Comparison of ENCODE assay signal across 8 mouse cellular contexts in the genomic region with DNA sequence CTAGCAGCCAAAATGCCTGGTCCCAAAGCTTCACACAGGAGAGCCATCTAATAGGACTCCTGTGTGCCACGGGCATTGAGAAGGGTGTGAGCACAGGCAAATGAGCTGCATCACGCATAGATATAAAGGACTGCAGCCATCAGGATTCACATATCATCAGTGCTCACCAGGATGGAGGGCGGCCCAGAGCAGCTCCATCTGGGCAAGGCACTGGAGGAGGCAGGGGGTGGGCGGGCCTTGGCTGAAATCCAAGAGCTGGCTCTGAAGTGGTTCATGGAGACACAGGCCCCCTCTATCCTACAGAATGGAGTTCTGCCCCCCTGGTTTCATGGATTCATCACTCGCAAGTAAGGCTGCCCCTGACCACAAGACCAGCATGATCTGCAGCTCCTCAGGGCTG. TPM values are rescaled to one million over a fixed set of nuclear protein-coding genes. Genes with fewer than 3 reads are reported as not detected.
DNase-seq lines count a peak whose midpoint lies in the region; ATAC-seq lines count a peak whose summit lies in the region.
"Had no signal": no experiment of that assay in that cellular context is flagged by ENCODE, and none has a peak within 500 bp of the region (broad histone marks: within the 10 kb centered on the region; RNA-seq: fewer than 3 reads in every experiment).

No protein-coding gene starts in this region.

- DNase-seq in ovary, adult 18-20 months (ENCODE audit: low spot score): peak; percentile 11
- no peak for DNase-seq in ovary, postnatal 10 days (ENCODE audit: low spot score)
- DNase-seq in forebrain, embryonic 11.5 days (ENCODE audit: low spot score): peak; percentile 61
- peak; percentile 89 for DNase-seq in layer of hippocampus, adult 9-11 months
- peak; percentile 74 to 75 for DNase-seq in right cerebral cortex, adult 2 months (ENCODE audit: low spot score in 2 of 2)
- DNase-seq in heart, adult 18-20 months: no peak

- ATAC-seq in forebrain, embryonic 11.5 days (replicated peaks; ENCODE audit: low FRiP score): peak; percentile 51; the same call in 1 of the 2 replicates
- ATAC-seq in monocyte, adult 5-6 weeks (replicated peaks; ENCODE audit: insufficient number of reproducible peaks, low FRiP score, low TSS enrichment, poor library complexity, severe bottlenecking): no peak

- no peak overlapping the region for H3K27ac ChIP-seq in forebrain, embryonic 11.5 days (ENCODE audit: low read depth, low read length)
- H3K27ac ChIP-seq: heart, embryonic 15.5 days had no signal

- 80% methylated on average over 5 of the region's 5 CpGs for WGBS in forebrain, embryonic 11.5 days

- no peaks in the 10 kb centered on the region for H3K27me3 ChIP-seq in forebrain, embryonic 11.5 days (ENCODE audit: control insufficient read depth, insufficient read depth, low read length)
- H3K27me3 ChIP-seq: heart, embryonic 15.5 days had no signal

- no peaks in the 10 kb centered on the region for H3K9me3 ChIP-seq in forebrain, embryonic 11.5 days (ENCODE audit: control insufficient read depth, low read length)
- H3K9me3 ChIP-seq: heart, embryonic 15.5 days had no signal

- no peak overlapping the region for H3K9ac ChIP-seq in forebrain, embryonic 11.5 days (ENCODE audit: low read length)
- H3K9ac ChIP-seq: heart, embryonic 15.5 days had no signal

- no peak overlapping the region for H3K4me3 ChIP-seq in forebrain, embryonic 11.5 days (ENCODE audit: low read depth, low read length)
- H3K4me3 ChIP-seq: heart, embryonic 15.5 days had no signal

- no peaks in the 10 kb centered on the region for H3K36me3 ChIP-seq in forebrain, embryonic 11.5 days (ENCODE audit: control insufficient read depth, insufficient read depth, low read length)
- H3K36me3 ChIP-seq: heart, embryonic 15.5 days had no signal

- H3K4me1 ChIP-seq in forebrain, embryonic 11.5 days (replicated peaks; ENCODE audit: control insufficient read depth, insufficient read depth, low read length): peaks cover 2% of the 10 kb centered on the region; the same call in 1 of the 2 replicates
- H3K4me1 ChIP-seq: heart, embryonic 15.5 days had no signal

- no peak overlapping the region for H3K4me2 ChIP-seq in forebrain, embryonic 11.5 days (ENCODE audit: low read depth, low read length, severe bottlenecking)
- H3K4me2 ChIP-seq: heart, embryonic 15.5 days had no signal

RNA-seq across cellular contexts. Expression of a gene that starts 4.8 kb away (rescaled TPM):
- polyA plus RNA-seq in forebrain, embryonic 11.5 days (2014; fragmentation: Nextera tagmentation; extraction: Ambion mirVana): not detected in 2 replicates
- under 1 TPM in 1 of 2 experiments, not detected in 1; 0.15 TPM for total RNA-seq in heart, adult 18-20 months (2021)
- total RNA-seq in monocyte, adult 5-6 weeks (2017): 2.4 TPM in 1 of 3 replicates, not detected in the others
- polyA plus RNA-seq: heart, embryonic 15.5 days had no signal

RNA-seq across cellular contexts. Expression of a gene that starts 26.0 kb away (rescaled TPM):
- polyA plus RNA-seq in forebrain, embryonic 11.5 days (2014; fragmentation: Nextera tagmentation; extraction: Ambion mirVana): 15.8 and 15.9 TPM in 2 replicates
- 1 to 10 TPM; 1.5 to 8.6 TPM for total RNA-seq in heart, adult 18-20 months (2021)
- total RNA-seq in monocyte, adult 5-6 weeks (2017): 0.39 to 2.2 TPM (median 2.2 TPM) in 3 replicates

RNA-seq across cellular contexts. Expression of a gene that starts 32.5 kb away (rescaled TPM):
- 13.0 and 15.2 TPM in 2 replicates for polyA plus RNA-seq in forebrain, embryonic 11.5 days (2014; fragmentation: Nextera tagmentation; extraction: Ambion mirVana)
- 10 to 100 TPM; 28.4 to 28.6 TPM for total RNA-seq in heart, adult 18-20 months (2021)
- total RNA-seq in monocyte, adult 5-6 weeks (2017): 2.8 to 15.1 TPM (median 12.4 TPM) in 3 replicates

RNA-seq across cellular contexts. Expression of a gene that starts 52.2 kb away (rescaled TPM):
- 119 and 123 TPM in 2 replicates for polyA plus RNA-seq in forebrain, embryonic 11.5 days (2014; fragmentation: Nextera tagmentation; extraction: Ambion mirVana)
- 100 to 1,000 TPM; 562 to 594 TPM for total RNA-seq in heart, adult 18-20 months (2021)
- total RNA-seq in monocyte, adult 5-6 weeks (2017): 26.1 to 29.5 TPM (median 26.3 TPM) in 3 replicates

Comparison
In these comparisons a context has a peak if more than half of its experiments do, and no peak if none do; other contexts are left out.
1. DNase-seq: peak in ovary, adult 18-20 months (single experiment), forebrain, embryonic 11.5 days (single experiment), layer of hippocampus, adult 9-11 months (single experiment) and right cerebral cortex, adult 2 months (2 of 2); none in ovary, postnatal 10 days (single experiment) and heart, adult 18-20 months (0 of 2).